Mouse (Mus musculus): ENCODE data around the gene Ccdc186.

GRCm38 (mm10) chr19:56788952-56789351 is 33.0 kb downstream of the Ccdc186 start:
- TF ChIP-seq EP300 (IDR thresholded peaks at IDR 0.05) (no peak), CTCF (IDR thresholded peaks at IDR 0.05) (no peak)

All from lung, postnatal 0 days (tissue).